Mouse (Mus musculus): ENCODE data around the gene Apobec3.

The Apobec3 gene

DNA sequence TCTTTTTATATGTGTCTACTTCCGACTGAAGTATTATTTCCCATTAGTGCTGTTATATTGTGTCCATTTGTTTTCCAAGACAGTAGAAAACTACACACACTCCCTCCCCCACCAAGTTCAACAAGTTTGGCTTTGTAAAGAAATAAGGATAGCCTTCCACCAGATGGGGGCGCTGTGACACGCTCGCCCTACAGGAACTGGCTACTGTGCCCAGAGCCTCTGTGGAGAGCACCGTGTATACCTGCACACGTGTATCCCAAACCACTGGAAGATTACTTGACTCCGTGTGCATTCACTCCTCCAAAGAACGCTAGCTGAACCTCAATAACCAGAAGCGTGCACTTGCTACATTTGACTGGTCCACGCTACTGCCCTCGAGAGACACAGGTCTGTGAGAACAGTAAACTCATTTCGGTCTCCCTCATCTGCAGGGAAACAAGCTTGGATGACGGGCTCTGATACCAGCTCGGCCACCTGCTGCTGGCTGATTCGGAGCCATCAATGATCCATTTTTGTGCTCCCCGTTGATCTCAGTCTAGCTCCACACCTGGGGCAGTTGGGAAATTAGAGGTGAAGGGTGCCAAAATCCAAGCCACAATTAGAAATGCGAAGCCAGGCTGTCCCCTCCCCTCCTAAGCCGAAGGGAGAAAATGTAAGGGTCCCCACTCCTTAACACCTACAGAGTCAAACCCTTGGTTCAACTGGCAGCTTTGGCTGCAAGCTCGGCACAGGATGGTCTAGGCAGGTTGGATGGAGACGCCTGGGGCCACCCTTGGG is at the start of gene Apobec3:
Gene Apobec3, plus strand, starts transcription at position 224 of the 777 bp plus-strand sequence.
- in situ Hi-C loops (cut with MboI, MseI): no loop called here

DNA sequence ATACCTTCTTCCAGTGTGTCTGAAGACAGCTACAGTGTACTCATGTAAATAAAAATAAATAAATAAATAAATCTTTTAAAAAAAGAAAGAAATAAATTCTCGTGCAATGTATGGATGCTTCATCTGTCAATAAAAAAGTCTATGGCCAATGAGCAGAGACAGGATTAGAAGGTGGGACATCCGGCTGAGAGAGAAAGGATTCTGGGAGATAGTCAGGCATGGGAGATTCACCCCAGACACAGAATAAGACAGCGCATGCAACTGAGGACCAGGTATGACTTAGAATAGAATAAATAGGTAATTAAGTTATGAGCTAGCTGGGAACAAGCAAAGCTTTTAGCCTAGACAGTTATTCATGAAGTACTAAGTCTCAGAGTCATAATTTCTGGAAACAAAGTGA is 48.5 kb upstream of the Apobec3 start:
- in situ Hi-C loops (cut with MboI, MseI): no loop called here

DNA sequence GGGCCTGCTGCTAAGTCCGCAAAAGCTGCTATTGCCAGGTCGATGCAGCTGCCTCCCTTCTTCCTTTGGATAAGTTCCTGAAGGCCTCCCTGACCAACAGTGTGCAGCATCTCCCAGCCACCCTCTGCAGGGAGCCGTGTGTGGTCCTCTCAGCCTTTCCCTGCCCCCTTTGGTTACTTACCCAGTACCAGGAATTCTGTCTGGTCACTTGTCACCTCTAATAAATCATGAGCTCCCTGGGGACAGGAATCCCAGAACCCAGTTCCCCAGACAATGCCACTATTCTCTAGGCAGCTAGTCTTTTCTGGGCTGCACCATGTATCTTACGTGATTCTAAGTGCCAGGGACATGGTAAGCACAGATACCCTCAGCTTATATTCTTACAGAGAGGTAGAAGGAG is 45.5 kb upstream of the Apobec3 start:
- in situ Hi-C loops (cut with MboI, MseI): loop anchor here in 1 of 2 experiments (5.0 kb wide), 1 partner anchor 79 kb away; no protein-coding TSS in a partner anchor

DNA sequence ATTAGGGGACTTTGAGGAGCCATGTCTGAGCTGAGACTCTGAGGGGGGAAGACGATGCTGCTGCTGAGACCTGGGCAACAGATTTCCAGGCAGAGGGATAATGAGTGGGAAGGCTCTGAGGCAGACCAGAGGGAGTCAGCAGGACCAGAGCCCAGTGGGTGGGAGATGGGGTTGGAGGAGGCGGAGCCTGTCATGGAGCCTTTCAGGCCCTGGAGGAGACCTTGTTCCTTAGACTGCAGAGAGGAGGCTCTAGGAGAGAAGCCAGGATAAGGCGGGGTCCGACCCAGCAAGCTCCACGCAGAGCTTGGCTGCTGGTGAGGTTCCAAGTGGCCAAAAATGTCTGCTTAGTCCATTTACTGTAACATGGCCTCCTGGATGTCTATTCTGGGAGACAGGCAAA is 44.4 kb upstream of the Apobec3 start:
- in situ Hi-C loops (cut with MboI, MseI): loop anchor here in 1 of 2 experiments (5.0 kb wide), 1 partner anchor 80 kb away; no protein-coding TSS in a partner anchor

DNA sequence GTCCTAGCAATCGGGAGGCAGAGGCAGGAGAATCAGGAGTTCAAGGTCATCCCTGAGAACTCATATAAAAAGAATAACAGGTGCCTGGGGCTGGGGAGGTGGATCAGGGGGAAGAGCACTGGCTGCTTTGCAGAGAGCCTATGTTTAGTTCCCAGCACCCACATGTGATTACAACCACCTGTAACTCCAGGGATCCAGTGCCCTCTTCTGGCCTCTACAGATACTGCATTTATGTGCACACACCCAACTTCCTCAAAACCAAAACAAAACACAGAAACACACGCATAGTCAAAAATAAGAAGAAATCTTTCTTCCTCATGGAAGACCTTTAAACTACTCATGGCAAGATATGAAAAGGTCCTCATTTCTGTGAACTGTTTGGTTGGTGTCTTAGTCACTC is 41.3 kb upstream of the Apobec3 start:
- in situ Hi-C loops (cut with MboI, MseI): no loop called here

DNA sequence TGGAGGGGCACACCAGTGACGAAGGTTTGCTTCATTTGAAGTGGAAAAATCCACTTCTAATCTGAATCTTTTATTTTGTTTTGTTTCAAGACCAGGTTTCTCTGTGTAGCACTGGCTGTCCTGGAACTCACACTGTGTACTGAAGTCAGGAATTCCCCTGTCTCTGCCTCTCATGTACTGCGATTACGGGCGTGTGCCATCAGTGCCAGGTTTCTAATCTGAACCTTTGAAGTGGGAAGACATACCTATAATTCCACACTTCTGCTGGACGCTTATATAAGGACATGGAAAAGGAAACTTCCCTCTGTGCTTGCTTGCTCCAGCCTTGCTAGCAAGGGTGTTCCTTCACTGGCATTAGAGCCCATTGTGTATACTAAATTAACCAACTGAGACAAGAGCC is 32.5 kb upstream of the Apobec3 start:
- in situ Hi-C loops (cut with MboI, MseI): no loop called here

DNA sequence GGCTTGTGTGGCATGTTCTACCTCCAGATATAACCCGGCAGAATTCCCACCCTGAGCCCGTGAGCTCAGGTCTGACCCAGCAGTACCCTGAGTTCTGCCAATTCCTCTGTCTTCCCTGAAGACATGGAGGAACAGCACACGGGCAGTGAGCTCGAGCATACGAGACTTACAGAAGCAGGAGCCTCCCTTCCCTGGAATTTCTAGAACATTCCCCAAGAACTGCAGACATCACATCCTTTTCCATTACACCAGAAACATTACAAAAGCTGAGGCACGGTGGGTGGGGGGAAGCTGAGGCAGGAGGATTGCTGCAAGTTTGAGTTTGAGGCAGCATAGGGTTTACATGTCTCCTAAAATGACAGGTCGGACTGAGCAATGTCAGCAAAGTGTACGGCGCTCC is 31.6 kb upstream of the Apobec3 start:
- in situ Hi-C loops (cut with MboI, MseI): no loop called here

DNA sequence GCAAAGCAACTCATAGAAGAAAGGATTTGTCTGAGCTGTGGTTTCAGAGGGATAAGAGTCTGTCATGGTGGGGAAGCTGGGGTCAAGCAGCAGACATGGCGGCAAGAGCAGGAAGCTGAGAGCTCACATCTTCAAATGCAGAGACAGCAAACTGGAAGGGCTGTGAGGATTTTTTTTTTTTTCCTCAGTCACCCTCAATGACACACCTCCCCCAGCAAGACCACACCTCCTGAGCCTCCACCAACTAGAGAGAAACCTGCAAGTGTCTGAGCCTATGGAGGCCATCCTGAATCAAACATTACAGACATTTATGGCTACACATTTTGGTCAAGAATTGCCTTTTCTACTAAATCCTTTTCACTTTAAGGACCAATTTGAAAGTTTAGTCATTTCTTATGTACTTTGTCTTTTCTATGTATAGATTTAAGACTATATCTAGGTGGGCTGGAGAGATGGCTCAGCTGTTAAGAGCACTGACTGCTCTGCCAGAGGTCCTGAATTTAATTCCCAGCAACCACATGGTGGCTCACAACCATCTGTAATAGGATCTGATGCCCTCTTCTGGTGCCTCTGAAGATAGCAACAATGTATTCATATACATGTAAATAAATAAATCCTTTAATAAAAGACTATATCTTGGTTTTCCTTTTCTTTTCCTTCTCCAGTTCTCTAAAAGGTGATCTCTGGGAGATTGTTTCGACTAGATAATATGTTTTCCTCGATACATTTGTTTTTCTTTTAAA is 24.0 kb upstream of the Apobec3 start:
- in situ Hi-C loops (cut with MboI, MseI): no loop called here

DNA sequence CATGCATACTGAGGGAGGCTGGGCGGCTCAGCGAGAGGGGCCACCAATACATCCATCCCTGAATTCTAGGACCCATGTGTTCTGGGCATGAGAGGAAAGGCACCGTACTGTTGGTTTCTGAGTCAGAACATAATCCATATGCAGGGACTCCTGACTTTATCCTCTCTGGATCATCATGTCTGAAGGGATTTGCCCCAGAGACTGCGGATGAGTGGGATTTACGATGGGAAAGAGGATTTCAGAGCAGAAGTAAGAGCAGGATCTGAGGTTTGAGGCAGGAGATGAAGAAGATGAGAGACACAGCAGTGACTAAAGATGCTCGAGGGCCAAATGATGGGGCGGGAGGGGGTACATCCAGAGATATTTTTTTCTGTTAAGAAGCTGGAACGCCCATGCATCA is 17.9 kb upstream of the Apobec3 start:
- in situ Hi-C loops (cut with MboI, MseI): no loop called here

DNA sequence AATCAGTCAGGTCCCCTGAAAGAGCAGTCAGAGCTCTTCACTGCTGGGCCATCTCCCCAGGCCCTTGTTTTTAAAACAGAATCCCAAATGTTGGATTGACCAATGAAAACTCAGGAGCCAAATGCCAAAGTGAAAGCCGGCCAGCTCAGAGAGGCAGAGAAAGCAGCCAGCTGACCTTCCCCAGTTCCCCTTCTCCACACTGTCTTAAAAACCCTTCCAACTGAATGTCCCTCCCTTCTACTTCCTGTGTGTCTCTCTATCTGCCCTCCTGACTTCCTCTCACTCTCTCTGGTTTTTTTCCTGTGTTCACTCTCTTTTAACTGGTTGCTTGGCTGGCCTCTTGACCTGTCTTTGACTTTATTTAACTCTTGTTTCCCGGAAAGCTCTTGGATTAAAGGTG is 17.5 kb upstream of the Apobec3 start:
- in situ Hi-C loops (cut with MboI, MseI): no loop called here

DNA sequence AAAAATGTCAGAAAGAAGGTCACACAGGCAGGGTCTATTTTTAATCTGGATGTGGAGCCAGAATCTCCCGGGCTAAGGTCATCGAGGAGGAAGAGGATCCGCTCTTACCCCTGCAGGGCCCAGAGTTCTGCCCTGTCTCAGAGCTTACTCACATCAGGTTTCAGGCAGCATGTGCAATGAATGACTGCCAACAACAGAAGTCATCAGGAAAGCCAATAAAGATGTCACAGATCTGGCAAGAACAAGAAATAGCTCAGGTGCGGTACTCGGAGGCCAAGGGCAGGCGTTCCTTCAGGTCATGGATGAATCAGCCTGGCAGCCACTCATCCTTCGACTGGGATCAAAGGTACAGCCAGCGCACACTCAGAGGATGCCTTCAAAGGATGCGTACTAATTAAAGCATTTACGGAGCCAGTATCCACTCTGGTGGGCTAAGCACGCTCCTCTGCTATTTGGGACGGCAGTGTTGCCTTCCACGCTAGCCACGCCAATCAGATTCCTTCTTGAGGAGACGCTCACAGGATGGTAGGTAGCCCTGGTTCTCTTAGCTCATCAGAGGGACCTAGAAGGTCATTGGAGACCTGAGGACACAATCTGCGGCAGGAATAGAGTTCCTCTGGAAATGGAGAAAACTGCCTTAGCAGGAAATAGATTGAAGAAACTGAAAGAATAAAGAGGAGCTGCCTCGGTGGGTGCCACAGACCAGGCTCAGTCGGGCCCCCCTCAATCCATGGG is 16.0 kb upstream of the Apobec3 start:
- in situ Hi-C loops (cut with MboI, MseI): no loop called here

DNA sequence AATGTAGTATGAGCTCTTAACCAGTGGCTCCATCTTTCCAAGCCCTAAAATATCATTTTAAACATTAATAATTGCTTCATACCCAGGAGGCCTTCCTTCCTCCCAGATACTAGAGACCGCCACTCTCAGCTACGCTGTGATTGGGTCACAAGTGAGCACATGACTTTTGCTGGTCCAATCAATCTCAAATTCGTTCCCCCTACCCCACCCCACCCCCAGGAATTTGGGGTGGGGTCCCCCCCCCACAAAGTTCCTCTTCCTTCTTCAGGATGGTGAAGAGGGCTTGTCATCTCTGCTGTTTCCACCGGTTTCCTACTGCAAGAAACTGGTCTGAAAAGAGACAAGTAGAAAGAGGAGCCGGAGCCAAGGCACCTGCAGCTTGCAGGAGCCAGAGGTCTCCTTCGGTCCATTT is 12.7 kb upstream of the Apobec3 start:
- in situ Hi-C loops (cut with MboI, MseI): no loop called here

DNA sequence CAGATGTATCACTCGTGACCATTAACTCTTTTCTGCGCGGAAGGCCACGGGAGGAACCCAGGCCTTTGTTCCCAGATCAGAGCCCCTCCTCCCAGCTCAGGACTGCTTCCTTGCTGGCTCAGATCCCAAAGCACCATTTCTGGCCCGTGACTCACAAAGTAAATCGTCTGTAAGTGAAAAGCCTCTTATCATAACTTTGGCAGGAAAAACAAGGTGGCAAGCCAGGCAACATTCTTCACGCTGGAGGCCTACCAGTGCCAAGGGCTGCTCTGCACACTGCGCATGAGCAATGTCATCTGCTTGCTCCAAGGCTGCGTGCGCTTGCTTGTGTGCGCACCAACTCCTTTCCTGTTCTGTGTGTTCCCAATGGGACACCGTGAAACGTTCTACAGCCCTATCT is 12.1 kb upstream of the Apobec3 start:
- in situ Hi-C loops (cut with MboI, MseI): no loop called here

DNA sequence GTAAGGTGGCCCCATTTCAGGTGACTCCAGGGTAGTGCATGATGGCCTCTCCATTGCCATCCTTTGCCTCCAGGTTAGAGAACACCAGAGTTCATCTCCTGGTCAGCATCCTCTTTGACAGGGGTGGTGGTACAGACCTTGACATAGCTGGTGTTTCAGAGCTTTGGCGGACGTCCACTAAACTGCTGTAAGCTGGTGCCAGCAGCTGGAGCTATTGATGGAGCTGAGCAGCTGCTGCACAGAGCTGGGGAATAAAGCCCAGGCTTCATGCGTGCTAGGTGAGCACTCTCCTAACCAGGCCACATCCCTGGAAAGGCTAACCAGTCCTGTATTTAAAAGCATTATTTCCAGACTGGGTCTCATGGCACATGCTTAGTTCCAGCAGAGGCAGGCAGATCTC is 11.0 kb upstream of the Apobec3 start:
- in situ Hi-C loops (cut with MboI, MseI): no loop called here

DNA sequence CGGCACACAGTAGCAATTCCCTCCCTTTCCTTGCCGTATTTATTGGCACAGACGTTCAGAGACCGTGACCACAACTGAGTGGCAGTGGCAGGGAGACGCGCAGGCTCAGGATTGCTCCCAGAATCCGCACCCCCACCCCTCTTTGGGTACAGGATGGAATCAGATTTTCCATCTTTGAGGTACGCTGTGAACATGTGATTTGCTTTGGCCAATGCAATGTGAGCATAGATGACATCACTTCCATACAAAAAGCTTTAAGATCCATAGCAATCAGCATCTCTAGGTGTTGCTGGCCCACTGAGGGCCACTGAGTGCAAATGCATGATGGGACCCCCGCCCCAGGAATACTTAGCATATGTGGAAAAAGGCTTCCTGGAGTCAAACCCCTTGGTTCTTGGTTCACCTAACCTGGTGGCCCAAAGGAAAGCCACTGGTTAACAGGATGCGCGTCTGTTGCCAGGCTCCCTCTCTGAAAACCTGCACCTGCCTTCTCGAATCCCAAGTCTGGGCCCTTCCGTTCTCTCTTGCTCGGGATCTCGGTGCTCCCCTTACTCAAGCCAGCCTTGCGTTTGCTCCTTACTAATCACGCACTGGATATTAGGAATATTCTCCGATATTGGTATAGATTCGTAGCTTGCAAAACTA is 8.7 kb upstream of the Apobec3 start:
- in situ Hi-C loops (cut with MboI, MseI): no loop called here

DNA sequence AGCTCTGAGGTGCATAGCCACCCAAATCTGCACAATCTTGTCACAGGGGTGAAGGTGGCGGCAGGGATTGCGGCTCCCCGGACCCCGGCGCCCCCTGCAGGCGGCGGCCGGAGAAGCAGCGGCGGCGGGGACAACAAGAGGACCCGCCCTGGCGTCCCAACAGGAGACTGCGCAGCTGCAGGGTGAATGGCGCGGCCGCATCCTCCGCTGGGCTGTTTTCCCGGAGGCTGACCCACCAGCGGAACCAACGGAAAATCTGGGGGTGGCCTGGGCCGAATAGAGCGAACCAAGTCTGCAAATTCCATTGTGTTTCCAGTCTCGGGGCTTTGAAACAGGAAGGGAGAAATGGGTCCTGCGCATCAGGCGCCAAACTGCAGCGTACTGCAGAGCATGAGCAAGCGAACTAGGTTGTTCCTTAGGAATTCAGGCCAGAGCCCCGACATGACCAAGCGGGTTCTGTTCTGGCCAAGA is 8.1 kb upstream of the Apobec3 start:
- in situ Hi-C loops (cut with MboI, MseI): no loop called here

DNA sequence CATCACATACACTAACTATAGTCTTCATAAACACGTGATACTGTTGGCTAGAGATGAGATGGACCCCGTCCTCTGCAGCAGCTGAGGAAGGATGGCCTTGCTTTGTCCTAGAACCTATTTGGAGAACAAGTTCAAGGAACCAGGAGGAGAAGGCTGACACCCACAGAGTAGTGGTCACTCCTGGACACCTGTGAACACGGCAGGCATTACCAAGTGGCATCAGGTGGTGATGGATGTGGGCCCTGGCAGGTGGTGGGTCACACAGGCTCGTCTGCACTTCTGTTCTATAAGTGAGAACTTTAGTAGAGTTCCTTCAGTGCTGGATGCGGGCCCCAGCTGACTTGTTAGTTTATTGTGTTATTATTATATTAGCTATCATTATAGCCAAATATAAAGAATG is 6.6 kb upstream of the Apobec3 start:
- in situ Hi-C loops (cut with MboI, MseI): no loop called here

DNA sequence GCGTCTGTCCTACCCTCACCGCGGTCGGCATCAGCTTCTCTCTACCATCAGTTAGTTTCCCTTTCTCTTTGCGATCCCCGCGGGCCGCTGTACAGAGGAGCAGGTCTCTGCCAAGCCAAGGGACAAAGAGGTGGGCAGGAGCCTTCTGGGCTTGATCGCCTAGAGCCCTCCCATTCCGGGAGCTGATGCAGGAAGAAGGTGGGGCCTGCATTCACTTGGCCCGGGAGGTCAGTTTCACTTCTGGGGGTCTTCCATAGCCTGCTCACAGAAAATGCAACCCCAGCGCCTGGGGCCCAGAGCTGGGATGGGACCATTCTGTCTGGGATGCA is 718 bp downstream of the Apobec3 start:
- in situ Hi-C loops (cut with MboI, MseI): no loop called here

DNA sequence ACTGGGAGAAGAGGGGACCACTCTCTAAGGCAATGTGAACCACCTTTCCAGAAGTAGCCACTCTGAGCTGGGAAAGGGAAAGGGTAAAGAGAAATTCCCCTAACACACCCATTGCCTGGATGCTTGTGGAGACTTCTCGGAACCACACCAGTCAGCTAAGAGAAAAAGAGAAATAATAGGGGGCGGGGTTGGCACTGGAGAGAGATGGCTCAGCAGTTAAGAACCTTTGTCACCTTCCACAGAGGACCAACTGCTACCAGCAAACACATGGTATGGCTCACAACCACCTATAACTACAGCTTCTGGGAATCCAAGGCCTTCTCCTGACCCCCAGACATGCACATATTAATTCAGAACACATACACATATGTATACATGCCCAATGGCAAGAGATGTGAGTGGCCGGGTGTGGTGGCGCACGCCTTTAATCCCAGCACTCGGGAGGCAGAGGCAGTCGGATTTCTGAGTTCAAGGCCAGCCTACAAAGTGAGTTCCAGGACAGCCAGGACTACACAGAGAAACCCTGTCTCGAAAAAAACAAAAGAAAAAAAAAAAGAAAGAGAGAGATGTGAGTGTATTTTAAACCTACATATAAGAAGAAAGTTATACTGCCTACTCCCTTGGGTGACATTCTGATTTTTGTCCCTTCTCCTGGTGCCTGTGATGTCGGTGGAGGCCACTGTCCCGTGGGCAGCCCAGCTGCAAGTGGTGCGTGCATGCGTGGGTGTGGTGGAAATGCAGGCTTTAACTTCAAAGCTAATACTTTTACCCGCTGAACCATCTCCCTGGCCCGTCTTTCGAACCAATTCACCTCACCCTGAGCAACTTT is 1.8 kb downstream of the Apobec3 start:
- in situ Hi-C loops (cut with MboI, MseI): no loop called here

DNA sequence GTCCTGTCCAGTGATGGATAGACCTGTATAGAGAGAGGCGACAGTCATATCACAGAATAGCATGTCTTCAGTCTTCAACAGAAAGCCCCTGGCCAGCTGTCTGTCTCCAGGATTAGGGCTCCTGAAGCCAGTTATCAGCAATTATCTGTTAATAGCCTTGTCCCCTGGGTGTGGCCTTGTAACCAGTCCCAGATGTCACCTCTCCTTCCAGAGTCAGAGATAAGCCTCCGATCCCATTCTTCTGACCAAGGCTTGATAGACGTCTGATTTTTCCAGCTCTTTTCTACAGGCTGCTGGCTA is 2.3 kb downstream of the Apobec3 start:
- in situ Hi-C loops (cut with MboI, MseI): no loop called here

DNA sequence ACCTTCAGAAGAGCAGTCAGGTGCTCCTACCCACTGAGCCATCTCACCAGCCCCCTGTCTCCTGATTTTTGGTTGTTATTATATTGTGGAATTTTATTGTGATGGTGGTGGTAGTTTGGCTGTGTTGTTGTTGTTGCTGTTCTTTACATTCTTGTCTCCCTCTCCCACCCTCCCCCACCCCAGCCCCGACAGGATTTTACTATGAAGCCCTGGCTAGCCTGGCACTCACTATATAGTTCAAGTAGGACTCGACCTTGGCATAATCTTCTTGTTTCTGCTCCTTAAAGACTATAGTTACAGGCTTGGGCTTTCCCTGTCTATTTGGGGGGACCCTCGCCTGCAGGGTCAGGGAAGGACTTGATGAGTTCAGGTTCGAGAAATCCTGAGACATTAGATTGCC is 2.9 kb downstream of the Apobec3 start:
- in situ Hi-C loops (cut with MboI, MseI): no loop called here
